Mouse (Mus musculus) liver, postnatal 0 days (tissue): Measurements from ENCODE around the gene Zfp597.

Experiments used
- CTCF ChIP-seq: sonication (generic); IDR thresholded peaks from 2 replicates; pipeline ENCODE4 v1.5.1; 2016; ENCODE audit warnings: antibody characterized with exemption, low read depth
- EP300 ChIP-seq: IDR thresholded peaks from 2 replicates; pipeline ENCODE4 v1.6.1; 2016; ENCODE audit warnings: antibody characterized with exemption, low read depth, mild to moderate bottlenecking

- TF ChIP-seq CTCF, result no peak
- no peak for TF ChIP-seq EP300
Observed at GRCm38 (mm10) chr16:3909118-3909517, 24.8 kb upstream of the Zfp597 start.
